Mouse (Mus musculus): ENCODE results near the gene Gpat2.

GRCm38 (mm10) chr2:127424977-127425376 is at the start of gene Gpat2:
- no peak for TF ChIP-seq CTCF (IDR thresholded peaks at IDR 0.05)
- no peak for TF ChIP-seq EP300 (IDR thresholded peaks at IDR 0.05; ENCODE audit: insufficient read depth, low read depth, low read length)
- no peak for TF ChIP-seq POLR2A (IDR thresholded peaks at IDR 0.05; ENCODE audit: insufficient read depth, low read depth, low read length)

Data from heart, adult 2 months (tissue).